Mouse (Mus musculus): ENCODE data around the gene Ergic2. TPM values are rescaled to one million over a fixed set of nuclear protein-coding genes. Genes with fewer than 3 reads are reported as not detected.

Ergic2 gene
- total and polyA plus RNA-seq, 2 experiments, result 31.8 to 80.0 TPM

DNA sequence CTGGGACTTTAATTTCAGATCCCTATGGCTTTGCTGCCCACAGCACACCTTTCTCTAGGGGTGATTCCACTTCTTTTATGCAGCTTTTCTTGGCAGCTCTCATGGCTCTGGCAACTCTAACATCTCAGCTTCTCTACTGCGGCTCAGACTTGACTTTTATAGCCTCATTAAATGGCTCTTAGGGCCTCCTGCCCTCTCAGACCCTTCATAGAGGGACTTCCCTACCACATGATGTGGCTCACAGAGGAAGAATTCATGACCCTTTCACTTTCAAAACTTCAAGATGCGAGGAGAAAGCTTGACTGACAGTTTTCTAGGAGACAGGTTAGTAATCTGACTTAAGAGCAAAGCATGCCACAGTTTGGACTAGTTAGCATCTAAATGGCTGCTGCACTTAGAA, 10.5 kb upstream of the Ergic2 start:
- no peak for DNase-seq (ENCODE audit: extremely low read depth, low read depth, low spot score)
- Histone ChIP-seq H3K36me3 (ENCODE audit: control insufficient read depth, insufficient read depth, low read length) (peaks cover 3% of the 10 kb centered on the region), H3K4me1 (ENCODE audit: control insufficient read depth, insufficient read depth, low read length) (no peaks in the 10 kb centered on the region), H3K9ac (ENCODE audit: low read depth, low read length) (no peak overlapping the region), H3K4me3 (ENCODE audit: insufficient read depth, low read depth, low read length) (no peak overlapping the region), H3K27me3 (ENCODE audit: control insufficient read depth, insufficient read depth, low read length) (no peaks in the 10 kb centered on the region), H3K27ac (replicated peaks; ENCODE audit: insufficient read depth, low read depth, low read length) (no peak overlapping the region), H3K79me2 (ENCODE audit: control insufficient read depth, insufficient read depth, low read length) (no peaks in the 10 kb centered on the region; the same call in 1 of the 2 replicates)
- TF ChIP-seq POLR2A (IDR thresholded peaks at IDR 0.05; ENCODE audit: extremely low read depth, insufficient read depth, low read length) (no peak), CTCF (IDR thresholded peaks at IDR 0.05; ENCODE audit: low read depth, low read length) (no peak)
- 89% methylated on average over 2 of the region's 2 CpGs for WGBS

GRCm38 (mm10) chr6:148218235-148219076, 6.3 kb upstream of the Ergic2 start:
- TF ChIP-seq CTCF (IDR thresholded peaks at IDR 0.05; ENCODE audit: low read depth, low read length) (no peak), POLR2A (IDR thresholded peaks at IDR 0.05; ENCODE audit: extremely low read depth, insufficient read depth, low read length) (no peak)
- WGBS, result 79% methylated on average over 2 of the region's 2 CpGs

GRCm38 (mm10) chr6:148216752-148217151, 4.6 kb upstream of the Ergic2 start:
- TF ChIP-seq CTCF (IDR thresholded peaks at IDR 0.05; ENCODE audit: low read depth, low read length) (no peak), POLR2A (IDR thresholded peaks at IDR 0.05; ENCODE audit: extremely low read depth, insufficient read depth, low read length) (no peak)
- no peaks in the 10 kb centered on the region for H3K27me3 ChIP-seq (ENCODE audit: control insufficient read depth, insufficient read depth, low read length)
- no peaks in the 10 kb centered on the region; the same call in 1 of the 2 replicates for H3K79me2 ChIP-seq (ENCODE audit: control insufficient read depth, insufficient read depth, low read length)
- H3K4me3 ChIP-seq (ENCODE audit: insufficient read depth, low read depth, low read length), result no peak overlapping the region
- whole genome bisulfite sequencing, result 88% methylated on average over 4 of the region's 4 CpGs
- H3K36me3 ChIP-seq (ENCODE audit: control insufficient read depth, insufficient read depth, low read length), result peaks cover 3% of the 10 kb centered on the region
- H3K4me1 ChIP-seq (ENCODE audit: control insufficient read depth, insufficient read depth, low read length), result peaks cover 3% of the 10 kb centered on the region; the same call in 1 of the 2 replicates
- no peak for DNase-seq (ENCODE audit: extremely low read depth, low read depth, low spot score)
- no peak overlapping the region for H3K27ac ChIP-seq (replicated peaks; ENCODE audit: insufficient read depth, low read depth, low read length)
- no peak overlapping the region for H3K9ac ChIP-seq (ENCODE audit: low read depth, low read length)

More at GRCm38 (mm10) chr6:148218235-148219076, 6.3 kb upstream of the Ergic2 start:
- Histone ChIP-seq H3K9ac (ENCODE audit: low read depth, low read length) (no peak overlapping the region), H3K36me3 (ENCODE audit: control insufficient read depth, insufficient read depth, low read length) (peaks cover 3% of the 10 kb centered on the region), H3K27ac (replicated peaks; ENCODE audit: insufficient read depth, low read depth, low read length) (no peak overlapping the region), H3K27me3 (ENCODE audit: control insufficient read depth, insufficient read depth, low read length) (no peaks in the 10 kb centered on the region), H3K79me2 (ENCODE audit: control insufficient read depth, insufficient read depth, low read length) (no peaks in the 10 kb centered on the region; the same call in 1 of the 2 replicates), H3K4me3 (ENCODE audit: insufficient read depth, low read depth, low read length) (no peak overlapping the region), H3K4me1 (ENCODE audit: control insufficient read depth, insufficient read depth, low read length) (no peaks in the 10 kb centered on the region)
- no peak for DNase-seq (ENCODE audit: extremely low read depth, low read depth, low spot score)

DNA sequence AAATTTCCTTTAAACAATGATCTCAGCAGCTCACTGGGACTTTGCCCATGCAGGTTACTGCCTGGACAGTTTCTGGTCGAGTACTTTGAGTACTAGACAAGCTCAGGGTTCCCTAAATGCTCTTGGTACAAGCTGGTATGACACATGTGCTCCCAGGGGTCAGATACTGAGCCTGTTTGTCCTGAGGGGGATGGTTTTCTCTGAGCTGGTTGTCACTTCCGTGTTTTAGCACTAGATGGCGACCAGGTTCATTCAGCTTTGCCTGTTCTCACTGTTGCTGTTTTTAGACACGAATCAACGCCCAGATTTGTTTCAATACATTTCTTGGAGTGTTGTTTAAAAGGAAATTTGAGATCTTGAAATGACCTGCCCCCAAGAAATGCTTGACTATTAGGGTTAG, 2.6 kb upstream of the Ergic2 start:
- H3K9ac ChIP-seq (ENCODE audit: low read depth, low read length), result no peak overlapping the region
- peaks cover 7% of the 10 kb centered on the region; the same call in 1 of the 2 replicates for H3K79me2 ChIP-seq (ENCODE audit: control insufficient read depth, insufficient read depth, low read length)
- no peak overlapping the region for H3K27ac ChIP-seq (replicated peaks; ENCODE audit: insufficient read depth, low read depth, low read length)
- peak; percentile 68 for DNase-seq (ENCODE audit: extremely low read depth, low read depth, low spot score)
- no peaks in the 10 kb centered on the region for H3K27me3 ChIP-seq (ENCODE audit: control insufficient read depth, insufficient read depth, low read length)
- TF ChIP-seq CTCF (IDR thresholded peaks at IDR 0.05; ENCODE audit: low read depth, low read length) (peak; percentile 52), POLR2A (IDR thresholded peaks at IDR 0.05; ENCODE audit: extremely low read depth, insufficient read depth, low read length) (no peak)
- H3K4me1 ChIP-seq (ENCODE audit: control insufficient read depth, insufficient read depth, low read length), result peaks cover 10% of the 10 kb centered on the region
- no peak overlapping the region for H3K4me3 ChIP-seq (ENCODE audit: insufficient read depth, low read depth, low read length)
- H3K36me3 ChIP-seq (ENCODE audit: control insufficient read depth, insufficient read depth, low read length), result peaks cover 3% of the 10 kb centered on the region
- 0% methylated on average over 5 of the region's 5 CpGs for WGBS

DNA sequence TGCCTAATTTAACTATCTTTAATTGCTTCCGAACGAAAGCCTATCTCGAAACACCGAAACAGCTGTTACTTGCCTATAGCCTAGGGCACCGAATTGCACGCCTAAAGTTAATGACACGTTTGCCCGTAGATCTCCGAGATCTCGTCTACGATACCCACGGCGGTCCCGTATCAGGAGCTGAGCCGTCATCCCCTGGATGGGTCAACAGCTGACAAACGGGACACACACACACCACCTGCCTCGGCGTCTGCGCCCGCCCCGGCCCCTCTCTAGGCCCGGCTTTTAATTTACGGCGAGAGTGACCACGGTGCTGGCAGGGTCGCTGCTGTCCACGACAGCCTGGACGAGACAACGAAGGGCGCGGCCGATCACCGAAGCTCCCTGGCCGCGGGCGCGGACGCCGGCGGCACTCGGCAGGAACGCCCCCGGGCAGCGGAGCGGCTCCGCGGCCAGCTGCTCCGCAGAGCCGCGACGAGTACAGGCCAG, 740 bp downstream of the Ergic2 start:
- Histone ChIP-seq H3K36me3 (ENCODE audit: control insufficient read depth, insufficient read depth, low read length) (no peaks in the 10 kb centered on the region), H3K4me1 (ENCODE audit: control insufficient read depth, insufficient read depth, low read length) (peaks cover 18% of the 10 kb centered on the region), H3K79me2 (ENCODE audit: control insufficient read depth, insufficient read depth, low read length) (peaks cover 19% of the 10 kb centered on the region; the same call in 1 of the 2 replicates), H3K27me3 (ENCODE audit: control insufficient read depth, insufficient read depth, low read length) (no peaks in the 10 kb centered on the region), H3K27ac (replicated peaks; ENCODE audit: insufficient read depth, low read depth, low read length) (peak overlapping the region; percentile 72), H3K9ac (ENCODE audit: low read depth, low read length) (peak overlapping the region; percentile 91), H3K4me3 (ENCODE audit: insufficient read depth, low read depth, low read length) (peak overlapping the region; percentile 86)
- under 1% methylated on average over 51 of the region's 51 CpGs for WGBS
- TF ChIP-seq POLR2A (IDR thresholded peaks at IDR 0.05; ENCODE audit: extremely low read depth, insufficient read depth, low read length) (no peak), CTCF (IDR thresholded peaks at IDR 0.05; ENCODE audit: low read depth, low read length) (no peak)
- DNase-seq (ENCODE audit: extremely low read depth, low read depth, low spot score), result no peak

Data from liver, adult 2 months (tissue).